Mouse (Mus musculus): ENCODE measurements around the gene P3h4. TPM values are rescaled to one million over a fixed set of nuclear protein-coding genes. Genes with fewer than 3 reads are reported as not detected.

Gene P3h4
- polyA plus RNA-seq (2012; rRNA removed; ENCODE audit: low replicate concordance), result 14.1 and 62.2 TPM in 2 replicates

DNA sequence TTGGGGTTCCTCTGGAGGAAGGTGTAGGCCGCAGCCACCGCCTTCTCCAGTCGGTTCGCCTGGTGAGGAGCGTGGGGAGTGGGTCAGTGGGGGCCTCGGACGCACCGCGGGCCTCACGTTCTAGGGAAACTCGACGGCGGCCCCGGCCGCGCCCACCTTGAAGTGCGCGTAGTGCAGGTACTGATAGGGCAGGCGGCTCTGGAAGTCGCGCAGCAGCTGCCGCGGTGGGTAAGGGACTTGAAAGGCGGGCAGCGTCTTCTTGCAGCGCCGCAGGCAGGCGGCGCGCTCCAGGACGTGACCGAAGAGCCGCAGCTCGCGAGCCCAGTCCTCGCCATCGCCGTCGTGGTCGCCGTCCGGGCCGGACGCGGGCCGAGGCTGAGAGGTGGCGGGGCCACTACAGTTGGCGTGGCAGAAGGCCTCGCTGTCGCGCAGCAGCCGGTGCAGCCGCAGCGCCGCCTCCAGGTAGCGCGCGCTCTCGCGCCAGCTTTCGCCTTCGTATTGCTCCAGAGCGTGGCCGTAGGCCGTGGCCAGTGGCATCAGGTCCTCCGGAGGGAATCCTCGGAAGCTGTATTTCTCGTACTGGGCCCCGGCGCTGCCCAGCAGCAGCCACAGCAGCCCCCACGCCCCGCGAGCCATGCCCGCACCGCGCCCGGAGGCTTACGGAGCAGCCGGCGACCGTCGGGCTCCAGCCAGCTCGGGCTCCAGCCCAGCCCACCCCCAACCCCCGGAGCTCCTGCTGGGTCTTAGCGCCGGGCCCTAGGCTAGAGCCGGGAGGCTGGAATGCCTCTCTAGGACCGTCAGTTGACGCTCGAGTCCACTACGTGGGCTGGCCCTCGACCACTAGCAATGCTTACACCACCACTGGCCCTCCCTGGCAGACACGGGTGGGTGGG lies at the start of gene P3h4:
P3h4 (minus strand) TSS at position 816 of the 893 bp plus-strand sequence.

DNA sequence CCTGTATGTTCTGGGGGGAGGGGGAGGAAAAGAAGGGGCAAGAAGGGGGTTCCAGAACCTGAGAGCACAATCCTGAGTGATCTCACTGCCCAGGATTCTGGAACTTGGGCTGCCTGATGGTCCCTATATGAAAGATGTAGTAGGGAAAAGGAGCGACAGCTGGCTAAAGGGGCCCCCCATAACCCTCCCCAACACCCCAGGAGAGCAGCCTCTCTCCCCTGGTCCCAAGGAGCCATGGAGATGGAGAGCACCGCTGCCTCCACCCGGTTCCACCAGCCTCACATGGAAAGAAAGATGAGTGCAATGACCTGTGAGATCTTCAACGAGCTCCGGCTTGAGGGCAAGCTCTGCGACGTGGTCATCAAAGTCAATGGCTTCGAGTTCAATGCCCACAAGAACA lies 27.2 kb upstream of the P3h4 start, which contains the start of the genes Nt5c3b and Klhl10:
Nt5c3b (minus strand) TSS at position 12 of the 400 bp plus-strand sequence.
Klhl10 (plus strand) TSS at position 121 of the 400 bp plus-strand sequence.

GRCm38 (mm10) chr11:100414914-100415822 lies 532 bp upstream of the P3h4 start, which contains the start of gene Fkbp10:
Gene Fkbp10, plus strand, starts transcription at chr11:100415697.

DNA sequence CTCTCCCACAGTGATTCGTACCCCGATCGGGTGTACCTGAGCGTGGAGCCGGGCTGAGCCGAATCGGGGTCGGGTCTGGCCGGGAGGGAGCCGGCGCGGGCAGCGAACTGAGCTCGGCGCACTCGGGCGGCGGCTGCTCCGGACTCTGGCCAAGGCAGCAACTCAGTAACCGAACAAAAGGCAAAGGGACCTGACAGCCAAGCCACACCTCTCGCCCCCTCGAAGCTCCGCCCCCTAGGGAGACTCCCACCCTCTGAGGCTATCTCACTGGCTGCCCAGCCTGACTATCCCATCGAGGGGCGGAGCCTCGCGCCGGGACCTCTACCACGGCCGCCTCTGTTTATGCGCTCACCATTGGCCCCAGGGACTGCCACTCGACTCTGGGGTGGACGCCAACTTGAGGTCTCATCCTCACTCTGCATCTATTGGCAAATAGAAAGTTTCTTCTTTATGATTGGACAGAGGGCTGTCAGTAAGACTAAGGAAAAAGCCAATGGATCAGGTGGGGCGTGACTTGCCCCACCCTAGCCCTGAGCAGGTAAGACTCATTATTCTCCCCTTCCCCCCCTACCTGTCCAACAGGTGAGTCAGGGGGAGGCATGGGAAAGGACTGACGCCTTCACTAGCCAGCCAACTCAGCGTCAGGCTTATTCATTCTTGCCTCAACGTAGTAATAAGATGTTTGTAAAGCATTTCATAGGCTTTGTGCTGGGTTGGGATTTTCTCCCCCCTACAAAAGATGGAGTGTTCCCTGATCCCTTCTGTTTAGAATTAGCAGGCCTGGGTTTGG lies 16.8 kb downstream of the P3h4 start, which contains the start of gene Jup:
Jup (minus strand) TSS at position 164 of the 790 bp plus-strand sequence.

Other genes with a start within 250 kb of the P3h4 start
- gene Krt9, start 221.6 kb downstream of the P3h4 start, polyA plus RNA-seq (2012; rRNA removed; ENCODE audit: low replicate concordance), result 0.04 TPM in 1 of 2 replicates, not detected in the other
- gene Krt14, start 207.3 kb downstream of the P3h4 start, polyA plus RNA-seq (2012; rRNA removed; ENCODE audit: low replicate concordance), result 0.11 and 0.26 TPM in 2 replicates
- gene Krt16, start 165.9 kb downstream of the P3h4 start, polyA plus RNA-seq (2012; rRNA removed; ENCODE audit: low replicate concordance), result not detected in 2 replicates
- gene Krt17, start 153.8 kb downstream of the P3h4 start, polyA plus RNA-seq (2012; rRNA removed; ENCODE audit: low replicate concordance), result 4.0 TPM in 1 of 2 replicates, not detected in the other
- gene Krt42, start 145.0 kb downstream of the P3h4 start, polyA plus RNA-seq (2012; rRNA removed; ENCODE audit: low replicate concordance), result not detected in 2 replicates
- 118 and 139 TPM in 2 replicates for gene Eif1, start 95.0 kb downstream of the P3h4 start, polyA plus RNA-seq (2012; rRNA removed; ENCODE audit: low replicate concordance)
- not detected in 2 replicates for gene Gast, start 80.4 kb downstream of the P3h4 start, polyA plus RNA-seq (2012; rRNA removed; ENCODE audit: low replicate concordance)
- gene Hap1, start 58.7 kb downstream of the P3h4 start, polyA plus RNA-seq (2012; rRNA removed; ENCODE audit: low replicate concordance), result 0.97 and 7.3 TPM in 2 replicates
- gene Jup, start 17.1 kb downstream of the P3h4 start, polyA plus RNA-seq (2012; rRNA removed; ENCODE audit: low replicate concordance), result 171 and 312 TPM in 2 replicates
- 32.9 and 157 TPM in 2 replicates for gene Fkbp10, start 861 bp upstream of the P3h4 start, polyA plus RNA-seq (2012; rRNA removed; ENCODE audit: low replicate concordance)
- gene Nt5c3b, start 27.0 kb upstream of the P3h4 start, polyA plus RNA-seq (2012; rRNA removed; ENCODE audit: low replicate concordance), result 30.8 and 85.2 TPM in 2 replicates
- gene Klhl10, start 27.1 kb upstream of the P3h4 start, polyA plus RNA-seq (2012; rRNA removed; ENCODE audit: low replicate concordance), result 0.29 and 0.95 TPM in 2 replicates
- 3.5 and 9.2 TPM in 2 replicates for gene Klhl11, start 57.9 kb upstream of the P3h4 start, polyA plus RNA-seq (2012; rRNA removed; ENCODE audit: low replicate concordance)
- 867 and 1,359 TPM in 2 replicates for gene Acly, start 113.2 kb upstream of the P3h4 start, polyA plus RNA-seq (2012; rRNA removed; ENCODE audit: low replicate concordance)
- gene Ttc25, start 130.8 kb upstream of the P3h4 start, polyA plus RNA-seq (2012; rRNA removed; ENCODE audit: low replicate concordance), result 1.3 and 1.5 TPM in 2 replicates
- gene Cnp, start 160.1 kb upstream of the P3h4 start, polyA plus RNA-seq (2012; rRNA removed; ENCODE audit: low replicate concordance), result 23.0 and 37.9 TPM in 2 replicates
- gene Nkiras2, start 204.4 kb upstream of the P3h4 start, polyA plus RNA-seq (2012; rRNA removed; ENCODE audit: low replicate concordance), result 78.7 and 99.3 TPM in 2 replicates
- gene Dnajc7, start 205.3 kb upstream of the P3h4 start, polyA plus RNA-seq (2012; rRNA removed; ENCODE audit: low replicate concordance), result 40.7 and 54.1 TPM in 2 replicates

All from subcutaneous adipose tissue, adult 2 months (tissue).